Mouse (Mus musculus): ENCODE data around the gene Cdr2l. TPM values are rescaled to one million over a fixed set of nuclear protein-coding genes. Genes with fewer than 3 reads are reported as not detected.

Gene Cdr2l
- total RNA-seq, 2 experiments from 2014 or later: not detected

DNA sequence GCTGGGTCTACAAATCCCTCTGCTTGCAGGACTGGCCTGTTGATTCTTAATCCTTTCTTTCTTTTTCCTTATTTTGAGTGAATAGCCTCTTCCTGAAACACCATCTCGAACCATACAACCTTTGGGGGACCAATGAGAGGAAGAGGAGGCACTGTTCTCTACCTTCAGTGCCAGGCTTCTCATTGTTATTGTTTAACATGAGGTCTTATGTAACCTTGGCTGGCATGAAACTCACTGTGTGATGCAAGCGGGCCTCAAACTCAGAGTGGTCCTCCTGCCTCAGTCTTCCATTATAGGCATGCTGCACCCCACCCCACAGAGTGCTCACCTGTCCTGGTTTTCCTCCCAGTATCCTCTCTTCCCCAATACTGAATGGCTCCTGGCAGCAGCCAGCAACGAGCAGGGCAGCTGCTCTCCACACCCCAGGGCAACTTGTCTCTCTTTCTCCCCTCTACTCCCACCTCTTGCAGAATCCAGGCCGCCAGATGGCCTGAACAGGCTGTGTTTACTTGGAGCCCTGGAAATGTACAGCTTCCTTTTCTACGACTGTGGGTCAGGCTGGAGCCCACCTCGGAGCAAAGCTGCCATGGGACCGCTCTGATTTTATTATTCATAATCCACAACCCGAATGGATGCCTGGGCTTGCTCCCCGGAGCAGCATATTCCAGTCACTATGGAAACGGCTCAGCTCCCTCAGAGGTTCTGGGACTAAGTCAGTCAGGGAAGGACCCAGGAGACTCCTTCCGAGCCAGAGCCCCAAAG is 19.1 kb downstream of the Cdr2l start:
- ATAC-seq (replicated peaks; ENCODE audit: low FRiP score, poor library complexity, severe bottlenecking): no peak

DNA sequence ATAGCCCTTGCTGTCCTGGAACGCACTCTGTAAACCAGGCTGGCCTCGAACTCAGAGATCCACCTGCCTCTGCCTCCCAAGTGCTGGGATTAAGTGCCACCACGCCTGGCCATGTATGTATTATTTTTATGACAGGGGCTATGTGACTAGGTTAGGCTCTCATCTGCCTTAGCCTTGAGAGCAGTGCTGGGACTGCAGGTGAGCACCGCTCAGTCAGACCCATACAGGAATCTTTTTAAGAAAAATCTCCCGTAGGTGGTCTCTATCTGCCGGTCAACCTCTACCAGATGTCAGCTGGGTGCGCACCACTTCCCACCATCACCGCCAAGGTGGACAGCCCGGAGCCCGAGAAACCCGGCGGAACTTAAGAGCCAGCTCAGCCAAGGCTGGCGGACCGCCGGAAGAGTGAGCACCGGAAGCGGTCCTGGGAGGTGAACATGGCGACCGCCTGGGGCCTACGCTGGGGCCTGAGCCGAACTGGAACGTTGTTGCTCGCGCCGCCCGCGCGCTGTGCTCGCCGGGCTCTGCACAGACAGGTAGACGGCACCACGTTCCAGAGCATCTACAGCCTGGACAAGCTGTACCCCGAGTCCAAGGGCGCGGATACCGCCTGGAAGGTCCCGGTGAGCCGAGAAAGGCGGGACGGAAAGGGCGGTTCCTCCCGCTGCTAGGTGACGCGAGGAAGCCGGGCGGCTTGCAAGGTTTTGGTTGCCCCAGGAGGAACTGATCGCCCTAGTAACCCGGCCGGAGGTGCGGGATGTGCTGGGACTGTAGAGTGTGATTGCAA is 21.8 kb downstream of the Cdr2l start, which contains the start of gene Mrpl58:
Mrpl58 (plus strand) TSS at position 415 of the 787 bp plus-strand sequence.
- peak; percentile 92 for ATAC-seq (replicated peaks; ENCODE audit: low FRiP score, poor library complexity, severe bottlenecking)

DNA sequence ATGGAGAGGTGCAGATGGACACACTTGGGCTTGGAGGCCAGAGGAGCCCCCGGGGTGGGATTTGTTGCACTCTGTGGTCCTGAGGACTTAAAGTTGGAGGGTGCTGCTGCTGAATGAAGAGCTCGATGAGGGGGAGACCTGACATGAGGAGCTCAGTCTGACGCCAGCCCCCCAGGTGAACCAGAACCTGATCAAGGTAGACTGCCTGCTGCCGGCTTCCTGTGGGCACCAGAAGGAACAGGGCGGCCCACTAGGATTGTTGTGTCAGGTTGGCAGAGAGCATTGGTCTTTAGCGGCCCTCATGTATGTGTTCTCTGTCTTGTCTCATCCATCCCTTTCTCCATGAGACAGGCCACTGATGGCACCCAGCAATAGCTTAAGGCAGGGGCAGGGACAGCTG is 24.0 kb downstream of the Cdr2l start:
- ATAC-seq (replicated peaks; ENCODE audit: low FRiP score, poor library complexity, severe bottlenecking): no peak

DNA sequence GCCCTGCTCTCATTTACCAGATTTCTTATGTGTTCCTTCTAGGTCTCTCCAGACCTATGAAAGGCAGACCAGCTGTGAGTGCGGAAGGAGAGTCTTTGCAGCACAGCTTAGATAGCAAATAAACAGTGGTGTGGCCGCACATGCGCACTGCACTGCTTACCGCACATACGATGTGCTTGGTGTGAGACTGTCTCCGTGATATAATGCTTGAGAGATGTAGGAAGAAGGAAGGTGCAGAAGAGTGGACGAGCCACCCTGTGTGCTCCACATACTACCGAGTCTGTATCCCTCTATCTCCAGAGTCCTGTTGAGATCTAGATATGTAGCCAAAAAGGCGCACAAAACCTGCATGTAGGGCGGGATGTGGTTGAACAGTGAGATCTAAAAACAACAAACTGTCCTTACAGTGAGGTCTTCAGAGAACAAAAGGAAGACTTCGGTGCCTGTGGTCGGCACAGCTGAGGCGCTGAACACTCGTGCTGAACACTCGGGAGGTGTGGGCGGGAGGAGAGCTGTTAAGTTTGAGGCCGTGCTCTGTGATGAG is 25.2 kb downstream of the Cdr2l start:
- no peak for ATAC-seq (replicated peaks; ENCODE audit: low FRiP score, poor library complexity, severe bottlenecking)

DNA sequence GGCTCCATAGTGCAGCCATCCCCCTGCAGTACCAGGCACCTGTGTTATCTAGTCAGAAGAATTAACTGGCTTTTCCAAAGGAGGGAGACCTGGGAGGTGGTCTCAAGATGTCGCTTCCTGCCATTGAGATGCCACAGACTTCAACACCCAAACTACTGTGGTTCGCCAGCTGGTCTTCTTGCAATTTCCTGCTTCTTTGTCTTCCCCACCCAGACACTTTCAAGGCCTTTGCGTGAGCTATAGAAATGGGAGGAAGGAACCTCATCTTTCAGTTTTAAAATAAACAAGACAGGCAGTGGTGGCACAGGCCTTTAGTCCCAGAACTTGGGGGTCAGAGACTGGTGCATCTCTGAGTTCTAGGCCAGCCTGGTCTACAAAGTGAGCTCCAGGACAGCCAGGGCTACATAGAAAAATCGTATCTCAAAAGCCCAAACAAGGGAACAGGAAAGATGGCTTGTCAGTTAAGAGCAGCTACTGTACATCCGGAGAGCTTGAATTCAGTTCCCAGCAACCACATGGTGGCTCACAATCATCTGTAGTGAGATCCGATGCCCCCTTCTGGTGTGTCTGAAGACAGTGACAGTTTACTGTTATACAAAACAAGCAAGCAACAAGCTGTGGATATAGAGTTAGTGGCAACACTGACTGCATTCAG is 26.7 kb downstream of the Cdr2l start:
- ATAC-seq (replicated peaks; ENCODE audit: low FRiP score, poor library complexity, severe bottlenecking): no peak

DNA sequence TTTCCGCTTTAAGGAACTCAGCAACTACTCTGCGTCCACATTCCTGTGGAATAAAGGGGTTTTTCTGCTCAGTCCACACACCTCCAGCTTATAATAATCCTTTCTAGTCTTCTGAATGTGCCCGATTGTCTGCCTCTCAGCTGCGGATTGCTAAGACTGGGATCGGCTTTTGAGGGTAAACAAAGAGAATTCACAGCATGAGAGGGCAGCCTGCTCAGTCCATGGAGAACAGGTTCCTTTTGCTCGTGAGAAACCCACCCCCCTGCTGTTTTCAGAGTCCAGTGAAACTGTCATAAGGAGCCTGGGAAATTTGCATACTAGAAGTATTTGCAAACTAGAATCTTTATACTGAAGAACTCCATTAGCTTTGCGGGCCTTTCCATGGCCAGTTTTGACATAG is 27.8 kb downstream of the Cdr2l start:
- ATAC-seq (replicated peaks; ENCODE audit: low FRiP score, poor library complexity, severe bottlenecking): no peak

DNA sequence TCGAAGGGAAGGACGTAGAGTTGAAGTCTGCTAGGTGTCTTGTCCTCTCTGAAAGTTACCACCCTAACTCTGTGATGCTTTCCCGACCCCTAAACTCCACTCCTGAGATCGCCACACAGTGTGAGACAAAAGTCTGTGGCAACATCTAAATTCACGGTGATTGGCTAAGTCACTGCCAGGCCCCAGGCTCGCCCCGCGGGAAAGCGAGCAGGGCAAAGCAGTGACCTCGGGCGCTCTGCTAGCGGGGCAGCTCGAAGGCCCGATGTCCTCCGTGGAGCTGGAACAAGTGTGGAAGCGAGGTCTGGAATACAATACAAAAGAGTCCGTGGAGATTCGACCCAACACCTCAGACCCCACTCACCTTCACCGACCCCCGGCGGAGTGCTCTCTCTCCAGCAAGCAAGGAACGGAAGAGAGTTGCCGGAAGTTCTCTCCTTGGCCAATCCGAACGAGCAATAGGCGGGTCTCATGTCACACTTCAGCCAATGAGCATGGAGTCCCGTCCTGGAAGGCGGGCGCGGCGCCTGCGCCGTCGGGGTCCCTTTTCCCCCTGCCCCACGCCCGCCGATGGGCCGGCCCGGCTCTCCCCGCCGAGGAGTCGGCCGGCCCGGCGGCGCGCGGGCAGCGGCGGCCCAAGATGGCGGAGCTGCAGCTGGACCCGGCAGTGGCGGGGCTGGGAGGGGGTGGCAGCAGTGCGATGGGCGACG is 38.0 kb downstream of the Cdr2l start, which contains the start of the genes Atp5h and Kctd2:
Atp5h (minus strand) TSS at position 432 of the 707 bp plus-strand sequence.
Kctd2 (plus strand) TSS at position 598 of the 707 bp plus-strand sequence.
- peak; percentile 96 for ATAC-seq (replicated peaks; ENCODE audit: low FRiP score, poor library complexity, severe bottlenecking)

DNA sequence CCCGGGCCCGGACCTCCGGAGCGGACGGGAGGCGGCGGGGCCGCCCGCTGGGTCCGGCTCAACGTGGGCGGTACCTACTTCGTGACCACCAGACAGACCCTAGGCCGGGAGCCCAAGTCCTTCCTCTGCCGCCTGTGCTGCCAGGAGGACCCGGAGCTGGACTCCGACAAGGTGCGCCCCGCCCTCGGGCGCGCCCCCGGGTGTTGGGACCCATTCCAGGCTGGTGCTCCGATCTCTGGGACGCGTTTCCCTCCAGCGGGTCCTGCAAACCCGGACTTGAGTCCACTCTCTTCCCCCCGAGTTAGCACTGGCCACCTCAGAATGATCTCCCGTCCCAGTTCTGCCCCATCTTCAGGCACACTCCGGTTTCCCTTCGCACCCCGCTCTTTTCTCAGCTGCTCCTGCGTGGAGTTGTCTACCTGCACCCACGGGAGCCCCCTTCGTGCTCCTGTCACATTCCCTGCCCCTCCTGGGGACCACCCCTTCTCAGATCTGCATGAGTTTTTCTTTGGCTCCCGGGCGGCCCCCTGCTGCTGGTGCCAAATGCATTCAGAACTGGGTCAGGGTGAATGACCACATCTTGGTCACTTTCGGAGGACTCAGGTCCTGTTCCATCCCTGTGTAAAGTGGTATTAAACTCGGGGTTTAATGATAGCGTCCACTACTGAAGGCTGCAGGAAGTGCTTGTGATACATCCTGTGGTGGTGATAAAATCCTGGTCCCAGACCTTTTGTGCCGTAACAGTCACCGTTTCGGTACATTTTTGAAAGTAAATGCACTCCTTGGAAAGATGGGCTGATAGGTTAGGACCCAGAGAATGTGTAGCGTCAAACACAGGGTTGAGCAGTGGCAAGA is 38.8 kb downstream of the Cdr2l start:
- peak; percentile 45 for ATAC-seq (replicated peaks; ENCODE audit: low FRiP score, poor library complexity, severe bottlenecking)

DNA sequence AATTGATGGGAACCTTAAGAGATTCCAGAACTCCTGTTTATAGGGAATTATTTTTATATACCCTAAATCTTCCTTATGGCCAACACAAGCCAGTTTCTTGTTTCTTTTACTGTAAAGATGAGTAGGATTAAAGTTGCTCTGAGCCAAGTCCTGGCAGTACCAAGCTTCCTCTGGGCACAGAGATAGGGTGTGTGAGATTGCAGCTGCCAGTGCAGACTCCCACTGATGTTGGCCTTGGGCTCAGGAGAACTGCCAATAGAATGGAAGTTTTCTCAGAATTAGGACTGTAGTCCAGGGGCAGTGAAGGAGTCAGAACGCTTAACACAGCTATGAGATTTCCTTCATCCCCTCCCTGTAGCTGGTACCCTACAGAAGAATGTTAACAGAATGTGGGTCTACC is 39.6 kb downstream of the Cdr2l start:
- no peak for ATAC-seq (replicated peaks; ENCODE audit: low FRiP score, poor library complexity, severe bottlenecking)

DNA sequence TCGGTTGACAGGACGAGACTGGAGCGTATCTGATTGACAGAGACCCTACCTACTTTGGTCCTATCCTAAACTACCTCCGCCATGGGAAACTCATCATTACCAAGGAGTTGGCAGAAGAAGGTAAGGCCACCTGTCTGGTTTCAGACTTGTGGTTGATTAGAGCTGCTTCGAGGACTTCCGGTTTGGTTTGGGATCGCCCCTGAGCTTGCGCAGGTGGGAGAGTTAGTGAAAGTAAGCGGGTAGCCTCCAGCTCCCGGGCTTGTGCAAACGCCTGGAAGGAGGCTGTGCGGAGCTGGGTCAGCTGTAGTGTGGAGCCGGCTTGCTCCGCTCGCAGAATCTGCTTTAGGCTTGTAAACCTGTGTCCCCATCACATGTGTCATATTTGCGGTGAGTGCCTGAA is 40.3 kb downstream of the Cdr2l start:
- ATAC-seq (replicated peaks; ENCODE audit: low FRiP score, poor library complexity, severe bottlenecking): no peak

DNA sequence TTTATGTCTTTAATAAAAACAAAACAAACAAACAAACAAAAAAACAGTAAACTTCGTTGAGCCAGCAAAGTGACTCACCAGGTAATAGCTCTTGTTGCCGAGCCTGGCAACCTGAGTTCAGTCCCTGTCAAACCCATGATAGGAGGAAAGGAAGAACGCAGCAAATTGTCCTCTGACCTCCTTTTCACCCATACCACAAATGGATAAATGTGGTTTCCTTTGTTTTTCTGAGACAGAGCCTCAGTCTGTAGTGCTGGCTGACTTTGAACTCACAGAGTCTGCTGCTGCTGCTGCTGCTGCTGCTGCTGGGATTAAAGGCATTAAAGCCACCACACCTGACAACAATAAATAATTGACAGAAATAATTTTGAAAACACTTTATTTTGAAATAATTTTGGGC is 41.4 kb downstream of the Cdr2l start:
- no peak for ATAC-seq (replicated peaks; ENCODE audit: low FRiP score, poor library complexity, severe bottlenecking)

DNA sequence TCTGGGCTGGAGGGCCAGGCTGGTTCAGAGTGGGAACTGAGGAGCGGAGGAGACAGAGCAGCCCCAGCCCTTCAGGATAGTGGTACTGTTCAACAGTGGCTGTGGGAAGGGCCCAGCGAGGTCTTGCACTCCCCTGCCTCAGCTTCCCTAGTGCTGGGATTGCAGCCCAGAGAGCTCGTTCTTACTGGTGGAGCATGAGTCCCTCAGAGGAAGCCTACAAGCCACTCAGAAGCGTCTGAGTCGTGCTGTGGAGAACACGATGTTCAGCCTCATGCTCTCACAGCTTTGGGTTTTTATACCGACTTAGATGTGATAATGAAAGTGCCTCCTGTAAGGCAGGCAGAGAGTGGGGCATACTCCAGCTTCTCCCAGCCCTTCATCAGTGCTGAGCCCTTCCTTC is 43.0 kb downstream of the Cdr2l start:
- no peak for ATAC-seq (replicated peaks; ENCODE audit: low FRiP score, poor library complexity, severe bottlenecking)

DNA sequence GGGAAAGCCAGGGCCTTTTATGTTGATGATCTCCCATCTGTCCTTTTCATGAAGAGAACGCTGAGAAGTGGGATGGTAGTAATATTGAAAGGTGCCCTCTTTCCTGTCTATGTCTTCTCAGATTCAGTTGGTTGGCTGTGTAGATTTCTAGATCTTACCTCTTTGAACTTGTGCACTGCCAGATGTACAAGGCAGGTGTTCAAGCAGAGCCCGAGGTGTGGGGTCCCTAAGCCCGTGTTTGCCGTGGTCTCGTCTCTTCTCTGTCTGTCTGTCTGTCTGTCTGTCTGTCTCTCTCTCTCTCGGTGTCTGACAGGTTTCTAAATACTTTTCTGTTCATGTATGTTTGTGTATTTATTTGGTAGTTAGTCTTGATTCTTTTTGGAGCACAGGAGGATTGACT is 44.0 kb downstream of the Cdr2l start:
- no peak for ATAC-seq (replicated peaks; ENCODE audit: low FRiP score, poor library complexity, severe bottlenecking)

DNA sequence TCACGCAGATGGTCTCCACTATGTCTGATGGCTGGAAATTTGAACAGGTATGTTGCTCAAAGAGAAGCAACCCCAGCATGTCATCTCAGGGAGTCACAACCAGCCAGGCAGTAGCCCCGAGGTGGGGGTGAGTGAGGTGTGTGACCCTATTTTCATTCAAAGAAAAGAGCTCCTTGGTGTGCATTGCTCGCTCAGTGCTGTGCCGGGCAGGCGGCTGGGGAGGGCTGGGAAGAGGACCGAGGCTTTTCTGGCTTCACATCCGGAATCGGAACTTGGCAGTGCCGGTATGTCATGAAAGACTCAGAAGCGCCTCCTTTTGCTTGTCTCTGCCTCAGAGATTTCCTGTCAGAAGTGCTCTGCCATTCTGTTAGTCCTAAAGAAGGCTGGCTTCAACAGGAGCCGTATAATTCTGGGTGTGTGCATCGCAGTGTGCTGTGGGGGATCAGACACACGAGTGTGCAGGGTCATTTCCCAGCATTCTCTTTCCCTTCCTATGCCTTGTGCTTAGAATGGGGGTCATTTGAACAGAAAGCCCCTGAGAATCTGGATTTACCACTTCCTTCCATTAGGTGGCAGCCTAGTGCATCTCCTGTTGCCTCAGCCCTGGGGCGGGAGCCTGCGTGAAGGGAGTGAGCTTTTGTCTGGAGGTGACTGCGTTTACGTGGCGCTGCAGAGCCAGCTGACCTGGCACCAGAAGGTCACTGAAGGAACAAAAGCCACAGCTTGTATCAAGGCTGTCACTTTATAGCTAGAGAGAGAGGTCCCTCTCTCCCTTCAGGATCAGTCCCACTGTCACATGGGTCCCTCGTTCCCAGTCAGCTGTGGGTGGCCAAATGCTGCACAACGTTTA is 46.0 kb downstream of the Cdr2l start:
- peak; percentile 77 for ATAC-seq (replicated peaks; ENCODE audit: low FRiP score, poor library complexity, severe bottlenecking)

DNA sequence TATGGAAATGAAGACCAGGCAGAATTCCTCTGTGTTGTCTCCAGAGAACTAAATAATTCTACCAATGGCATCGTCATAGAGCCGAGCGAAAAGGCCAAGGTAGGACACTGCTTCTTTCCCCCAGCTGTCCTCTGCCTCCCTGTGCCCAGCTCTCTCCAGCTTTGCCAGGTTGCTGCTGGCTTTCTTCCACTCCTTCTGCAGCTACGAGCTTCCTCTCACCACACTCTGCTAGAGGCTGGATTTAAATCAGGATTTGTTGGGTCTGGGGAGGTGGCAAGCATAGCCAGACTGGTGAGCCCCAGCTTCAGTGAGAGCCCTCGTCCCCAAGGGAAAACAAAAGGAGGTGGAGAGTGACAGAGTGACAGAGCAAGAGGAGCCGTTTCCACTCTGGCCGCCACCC is 47.6 kb downstream of the Cdr2l start:
- ATAC-seq (replicated peaks; ENCODE audit: low FRiP score, poor library complexity, severe bottlenecking): no peak

DNA sequence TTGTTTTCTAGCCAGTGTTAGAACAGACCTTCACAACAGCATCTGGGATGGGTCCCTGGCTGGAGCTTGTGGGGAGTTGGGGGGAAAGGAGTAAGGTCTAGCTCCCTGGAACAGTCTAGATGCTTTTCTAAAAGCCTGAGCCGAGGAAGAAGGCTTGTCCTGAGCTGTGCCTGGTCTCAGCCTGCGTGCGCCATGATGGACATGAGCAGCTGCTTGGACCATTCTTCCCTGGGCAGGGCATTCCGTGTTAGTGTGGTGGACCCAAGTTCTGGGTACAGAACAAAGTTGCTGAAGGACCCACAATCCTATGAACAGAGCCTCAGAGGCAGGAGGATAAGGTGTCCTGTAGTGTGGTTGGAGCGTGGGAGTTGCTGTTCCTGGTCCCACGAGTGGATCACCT is 48.8 kb downstream of the Cdr2l start:
- no peak for ATAC-seq (replicated peaks; ENCODE audit: low FRiP score, poor library complexity, severe bottlenecking)

DNA sequence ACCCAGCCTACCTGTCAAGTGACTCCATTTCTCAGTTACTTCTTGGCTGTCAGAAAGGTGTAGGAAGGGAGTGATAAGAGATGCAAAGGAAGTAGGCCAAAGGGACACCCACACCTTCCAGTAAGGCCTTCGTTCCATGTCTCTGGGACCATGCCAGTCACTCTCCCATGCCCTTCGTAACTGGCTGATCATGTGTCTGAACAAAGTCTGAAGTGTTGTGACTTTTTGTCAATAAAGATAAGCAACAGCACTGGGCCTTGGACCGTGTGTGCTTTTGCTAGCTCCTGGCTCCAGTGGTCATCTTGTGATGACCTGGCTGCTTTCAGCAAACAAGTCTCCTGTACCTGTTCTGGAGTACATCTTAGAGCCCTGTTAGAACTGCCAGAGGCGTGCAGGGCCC is 51.1 kb downstream of the Cdr2l start:
- no peak for ATAC-seq (replicated peaks; ENCODE audit: low FRiP score, poor library complexity, severe bottlenecking)

DNA sequence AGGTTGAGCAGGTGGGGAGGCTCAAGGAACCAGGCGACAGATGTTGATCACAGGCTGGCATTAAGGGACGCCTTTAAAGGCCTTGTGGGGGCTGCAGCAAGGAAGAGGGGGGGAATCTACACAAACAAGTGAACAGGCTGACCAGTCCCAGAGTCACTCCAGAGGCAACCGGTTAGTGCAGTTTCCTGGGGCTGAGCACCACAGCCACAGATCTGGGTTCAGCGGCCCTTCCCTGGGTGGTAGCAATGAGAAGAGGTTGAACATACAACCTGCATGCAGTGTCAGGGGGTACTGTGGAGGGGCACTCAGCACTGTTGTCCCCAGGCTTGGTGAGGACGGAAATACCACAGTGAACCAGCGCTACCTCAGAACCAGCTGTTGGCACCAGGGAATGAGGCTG is 51.6 kb downstream of the Cdr2l start:
- no peak for ATAC-seq (replicated peaks; ENCODE audit: low FRiP score, poor library complexity, severe bottlenecking)

Data from erythroblast, adult 5-6 weeks (primary cell).